Mouse (Mus musculus) c-Kit-negative CD71-positive TER-119-positive erythroid progenitor cells, embryonic 14.5 days (primary cell): ENCODE results near the gene Tshz2.

Source experiments
- DNase-seq: peaks from one replicate; pipeline ENCODE4 v3.0.0-alpha.2; 2013; ENCODE audit warnings: low read depth, low spot score

Tshz2 gene

GRCm38 (mm10) chr2:170002594-170003504 lies 370.0 kb downstream of the Tshz2 start:
- no peak for DNase-seq

GRCm38 (mm10) chr2:170003666-170004065 lies 370.9 kb downstream of the Tshz2 start:
- no peak for DNase-seq

- no peak for DNase-seq
Measured at GRCm38 (mm10) chr2:170006829-170007228, 374.0 kb downstream of the Tshz2 start.

- no peak for DNase-seq
Measured at GRCm38 (mm10) chr2:170007426-170007958, 374.7 kb downstream of the Tshz2 start.

GRCm38 (mm10) chr2:170009729-170010128 lies 376.9 kb downstream of the Tshz2 start:
- no peak for DNase-seq

- DNase-seq = no peak
Measured at GRCm38 (mm10) chr2:170011858-170012257, 379.0 kb downstream of the Tshz2 start.

GRCm38 (mm10) chr2:170017302-170017701 lies 384.5 kb downstream of the Tshz2 start:
- no peak for DNase-seq

- no peak for DNase-seq
Measured at GRCm38 (mm10) chr2:170017926-170018325, 385.1 kb downstream of the Tshz2 start.

- DNase-seq = no peak
Measured at GRCm38 (mm10) chr2:170022953-170023352, 390.1 kb downstream of the Tshz2 start.

- DNase-seq = no peak
Measured at GRCm38 (mm10) chr2:170023741-170024140, 390.9 kb downstream of the Tshz2 start.

- no peak for DNase-seq
Measured at GRCm38 (mm10) chr2:170024939-170025338, 392.1 kb downstream of the Tshz2 start.

GRCm38 (mm10) chr2:170025896-170026295 lies 393.1 kb downstream of the Tshz2 start:
- DNase-seq = no peak

GRCm38 (mm10) chr2:170027837-170028236 lies 395.0 kb downstream of the Tshz2 start:
- no peak for DNase-seq

- no peak for DNase-seq
Measured at GRCm38 (mm10) chr2:170028488-170029303, 395.9 kb downstream of the Tshz2 start.

- DNase-seq = no peak
Measured at GRCm38 (mm10) chr2:170029304-170029856, 396.6 kb downstream of the Tshz2 start.

GRCm38 (mm10) chr2:170031226-170031625 lies 398.4 kb downstream of the Tshz2 start:
- DNase-seq = no peak

GRCm38 (mm10) chr2:170031872-170032271 lies 399.1 kb downstream of the Tshz2 start:
- no peak for DNase-seq

GRCm38 (mm10) chr2:170033219-170033618 lies 400.4 kb downstream of the Tshz2 start:
- no peak for DNase-seq

GRCm38 (mm10) chr2:170034794-170035193 lies 402.0 kb downstream of the Tshz2 start:
- no peak for DNase-seq

GRCm38 (mm10) chr2:170036791-170037241 lies 404.0 kb downstream of the Tshz2 start:
- no peak for DNase-seq

GRCm38 (mm10) chr2:170037346-170037745 lies 404.5 kb downstream of the Tshz2 start:
- DNase-seq = no peak

- no peak for DNase-seq
Measured at GRCm38 (mm10) chr2:170039772-170040171, 407.0 kb downstream of the Tshz2 start.
